Mouse (Mus musculus) MEL (cell line): Measurements from ENCODE around the gene Adam33. TPM values are rescaled to one million over a fixed set of nuclear protein-coding genes. Genes with fewer than 3 reads are reported as not detected.

Experiments
- DNase-seq: peaks from one replicate; pipeline ENCODE4 v3.0.0; 2011; ENCODE audit warnings: low read depth, low spot score
- H3K27ac ChIP-seq: 2 replicates; pipeline ENCODE4 v1.5.1; 2012; ENCODE audit warnings: low read depth, mild to moderate bottlenecking, control low read depth, low read length, moderate library complexity; ENCODE audit not compliant: control insufficient read depth
- H3K27me3 ChIP-seq, 2 experiments: fragments of 150-350 bp in 1 of 2; sonication (generic) in 1 of 2; 2 replicates each; pipeline ENCODE4 v1.6.1; 2012; ENCODE audit warnings: low read length in 2 of 2, mild to moderate bottlenecking in 2 of 2, improper control_type of control experiment in 1 of 2, moderate library complexity in 1 of 2; ENCODE audit not compliant: insufficient read depth in 2 of 2, control insufficient read depth in 1 of 2
- H3K36me3 ChIP-seq, 2 experiments: 2 replicates each; pipeline ENCODE4 v1.6.1; 2012 to 2014; ENCODE audit warnings: low read length in 2 of 2, improper control_type of control experiment in 1 of 2, inconsistent platforms in 1 of 2, mild to moderate bottlenecking in 1 of 2; ENCODE audit not compliant: insufficient read depth in 2 of 2, control insufficient read depth in 1 of 2
- H3K4me1 ChIP-seq, 2 experiments: fragments of 150-350 bp in 1 of 2; sonication (generic) in 1 of 2; 2 replicates each; pipeline ENCODE4 v1.6.1; 2012; ENCODE audit warnings: low read length in 2 of 2, improper control_type of control experiment in 1 of 2, mild to moderate bottlenecking in 1 of 2; ENCODE audit not compliant: insufficient read depth in 2 of 2, control insufficient read depth in 1 of 2
- H3K4me3 ChIP-seq, 2 experiments: fragments of 150-350 bp in 1 of 2; sonication (generic) in 1 of 2; 2 replicates each; pipeline ENCODE4 v1.5.1; 2012; ENCODE audit warnings: low read depth in 2 of 2, low read length in 2 of 2, mild to moderate bottlenecking in 2 of 2, moderate library complexity in 2 of 2, control low read depth in 1 of 2, improper control_type of control experiment in 1 of 2; ENCODE audit not compliant: control insufficient read depth in 1 of 2, insufficient read depth in 1 of 2
- H3K79me2 ChIP-seq: 2 replicates; pipeline ENCODE4 v1.6.1; 2012; ENCODE audit warnings: mild to moderate bottlenecking, low read length, moderate library complexity; ENCODE audit not compliant: control insufficient read depth, poor library complexity, insufficient read depth
- H3K9ac ChIP-seq: 2 replicates; pipeline ENCODE4 v1.6.1; 2012; ENCODE audit warnings: low read depth, mild to moderate bottlenecking, control low read depth, low read length, moderate library complexity; ENCODE audit not compliant: control insufficient read depth, poor library complexity, severe bottlenecking
- H3K9me3 ChIP-seq: fragments of 150-350 bp; sonication (generic); replicated peaks from 2 replicates; pipeline ENCODE4 v1.6.1; 2012; ENCODE audit warnings: mild to moderate bottlenecking, low read length, improper control_type of control experiment, moderate library complexity; ENCODE audit not compliant: insufficient read depth
- CHD1 ChIP-seq: IDR thresholded peaks from 2 replicates; pipeline ENCODE4 v1.6.1; 2012; ENCODE audit warnings: low read depth, mild to moderate bottlenecking, inconsistent platforms, low read length, improper control_type of control experiment
- CTCF ChIP-seq, 3 experiments: IDR thresholded peaks in 2 of 3; conservative IDR thresholded peaks in 1 of 3; 2 replicates each; pipeline ENCODE4 v1.5.1; 2011 to 2012; ENCODE audit warnings: low read length in 3 of 3, low read depth in 2 of 3, mild to moderate bottlenecking in 2 of 3, improper control_type of control experiment in 1 of 3, inconsistent platforms in 1 of 3, mixed read lengths in 1 of 3, moderate library complexity in 1 of 3; ENCODE audit not compliant: control insufficient read depth in 1 of 3, insufficient read depth in 1 of 3, poor library complexity in 1 of 3, severe bottlenecking in 1 of 3
- E2F4 ChIP-seq: IDR thresholded peaks from 2 replicates; pipeline ENCODE4 v1.6.1; 2011; ENCODE audit warnings: low read depth, low read length, improper control_type of control experiment, borderline replicate concordance
- EP300 ChIP-seq, 2 experiments: IDR thresholded peaks; 2 replicates each; pipeline ENCODE4 v1.6.1; 2011; ENCODE audit warnings: improper control_type of control experiment in 2 of 2, low read length in 2 of 2, low read depth in 1 of 2, mild to moderate bottlenecking in 1 of 2
- GABPA ChIP-seq: IDR thresholded peaks from 2 replicates; pipeline ENCODE4 v1.6.1; 2012; ENCODE audit warnings: low read depth, mild to moderate bottlenecking, inconsistent platforms, low read length, improper control_type of control experiment, moderate library complexity
- JUND ChIP-seq: IDR thresholded peaks from 2 replicates; pipeline ENCODE4 v1.6.1; 2011; ENCODE audit warnings: low read depth, mild to moderate bottlenecking, improper control_type of control experiment, low read length
- KAT2A ChIP-seq: conservative IDR thresholded peaks from 2 replicates; pipeline ENCODE4 v1.6.1; 2012; ENCODE audit warnings: low read depth, low read length, improper control_type of control experiment, inconsistent platforms
- MAX ChIP-seq: IDR thresholded peaks from 2 replicates; pipeline ENCODE4 v1.6.1; 2011; ENCODE audit warnings: low read length, improper control_type of control experiment
- MEF2A ChIP-seq: IDR thresholded peaks from 2 replicates; pipeline ENCODE4 v1.6.1; 2014; ENCODE audit warnings: low read depth, mild to moderate bottlenecking, inconsistent platforms, low read length, improper control_type of control experiment; ENCODE audit not compliant: poor library complexity, insufficient replicate concordance, severe bottlenecking; ENCODE audit errors: extremely low read depth
- MXI1 ChIP-seq: IDR thresholded peaks from 2 replicates; pipeline ENCODE4 v1.6.1; 2011; ENCODE audit warnings: mild to moderate bottlenecking, low read depth, low read length, improper control_type of control experiment
- MYB ChIP-seq: IDR thresholded peaks from 2 replicates; pipeline ENCODE4 v1.6.1; 2011; ENCODE audit warnings: mild to moderate bottlenecking, low read depth, low read length, improper control_type of control experiment
- MYC ChIP-seq: IDR thresholded peaks from 2 replicates; pipeline ENCODE4 v1.6.1; 2011; ENCODE audit warnings: low read depth, mild to moderate bottlenecking, low read length, improper control_type of control experiment, moderate library complexity
- NELFE ChIP-seq: IDR thresholded peaks from 2 replicates; pipeline ENCODE4 v1.6.1; 2011; ENCODE audit warnings: low read depth, low read length, improper control_type of control experiment
- RCOR1 ChIP-seq: IDR thresholded peaks from 2 replicates; pipeline ENCODE4 v1.6.1; 2012; ENCODE audit warnings: low read depth, mild to moderate bottlenecking, inconsistent platforms, low read length, improper control_type of control experiment
- SMC3 ChIP-seq: IDR thresholded peaks from 2 replicates; pipeline ENCODE4 v1.6.1; 2011; ENCODE audit warnings: low read depth, low read length, improper control_type of control experiment
- TAL1 ChIP-seq: IDR thresholded peaks from 2 replicates; pipeline ENCODE4 v1.6.1; 2012; ENCODE audit warnings: mild to moderate bottlenecking, inconsistent platforms, low read length, moderate library complexity, mixed read lengths
- TCF12 ChIP-seq: IDR thresholded peaks from 2 replicates; pipeline ENCODE4 v1.6.1; 2014; ENCODE audit warnings: low read depth, mild to moderate bottlenecking, inconsistent platforms, low read length, improper control_type of control experiment, moderate library complexity
- USF1 ChIP-seq: IDR thresholded peaks from 2 replicates; pipeline ENCODE4 v1.6.1; 2014; ENCODE audit warnings: low read depth, mild to moderate bottlenecking, inconsistent platforms, low read length, improper control_type of control experiment, moderate library complexity
- USF2 ChIP-seq, 2 experiments: IDR thresholded peaks; 2 replicates each; pipeline ENCODE4 v1.6.1; 2011 to 2012; ENCODE audit warnings: improper control_type of control experiment in 2 of 2, low read length in 2 of 2, borderline replicate concordance in 1 of 2, inconsistent platforms in 1 of 2, low read depth in 1 of 2, mild to moderate bottlenecking in 1 of 2; ENCODE audit not compliant: insufficient read depth in 1 of 2
- polyA plus RNA-seq, 2 experiments: library from polyadenylated mRNA; stranded (reverse) in 1 of 2; unstranded in 1 of 2; fragments of >175 nt in 1 of 2; fragments of >200 nt in 1 of 2; gene quantifications; 2 replicates each; pipeline versions ENCODE4 v1.2.1 to v1.2.4; 2012; ENCODE audit warnings: low replicate concordance in 2 of 2, low read depth in 1 of 2; ENCODE audit not compliant: insufficient read length in 2 of 2, insufficient read depth in 1 of 2, missing spikeins in 1 of 2
- total RNA-seq: library from RNA; depleted of rRNA; stranded (reverse); fragments of 300-350 nt; gene quantifications from 2 replicates; pipeline ENCODE4 v1.2.3, GENCODE M21; 2012

The Adam33 gene
- total and polyA plus RNA-seq, 3 experiments = 0.12 to 0.28 TPM; not detected in 1

GRCm38 (mm10) chr2:131036757-131037156 is 26.9 kb downstream of the Adam33 start:
- Histone ChIP-seq H3K27ac (no peak overlapping the region), H3K4me1 (no peaks in the 10 kb centered on the region)
- no peak for TF ChIP-seq MEF2A
- TF ChIP-seq MAX = no peak
- TF ChIP-seq CTCF (IDR thresholded peaks at IDR 0.05 in 2 of 3, conservative IDR thresholded peaks at IDR 0.05 in 1 of 3; ENCODE audit: control insufficient read depth in 1 of 3, insufficient read depth in 1 of 3, low read depth in 2 of 3, low read length in 3 of 3, poor library complexity in 1 of 3, severe bottlenecking in 1 of 3) = no peak
- no peak for TF ChIP-seq MXI1
- no peak for TF ChIP-seq EP300 (IDR thresholded peaks at IDR 0.05; ENCODE audit: low read depth in 1 of 2, low read length in 2 of 2)
- TF ChIP-seq GABPA = no peak
- TF ChIP-seq USF2 (IDR thresholded peaks at IDR 0.05; ENCODE audit: borderline replicate concordance in 1 of 2, insufficient read depth in 1 of 2, low read depth in 1 of 2, low read length in 2 of 2) = no peak
- no peak for TF ChIP-seq NELFE
- no peak for TF ChIP-seq TCF12
- TF ChIP-seq KAT2A = no peak
- TF ChIP-seq JUND = no peak
- no peak for TF ChIP-seq E2F4
- no peak for TF ChIP-seq SMC3
- TF ChIP-seq TAL1 = no peak
- no peak for TF ChIP-seq MYB
- TF ChIP-seq, all 39 proteins: peak for 0
- DNase-seq = no peak
- no peak overlapping the region for H3K9ac ChIP-seq
- no peaks in the 10 kb centered on the region for H3K79me2 ChIP-seq
- H3K27me3 ChIP-seq = no peaks in the 10 kb centered on the region
- H3K36me3 ChIP-seq = no peaks in the 10 kb centered on the region
- no peaks in the 10 kb centered on the region for H3K9me3 ChIP-seq
- no peak overlapping the region for H3K4me3 ChIP-seq

- DNase-seq = no peak
- Histone ChIP-seq H3K27me3 (no peaks in the 10 kb centered on the region), H3K79me2 (no peaks in the 10 kb centered on the region), H3K36me3 (no peaks in the 10 kb centered on the region), H3K4me1 (no peaks in the 10 kb centered on the region), H3K9ac (no peak overlapping the region), H3K9me3 (no peaks in the 10 kb centered on the region), H3K4me3 (no peak overlapping the region), H3K27ac (no peak overlapping the region)
- TF ChIP-seq RCOR1 (no peak), USF1 (no peak), MYC (no peak), CHD1 (no peak)
- TF ChIP-seq, all 39 proteins: peak for 0
These were observed 27.3 kb downstream of the Adam33 start for GRCm38 (mm10) chr2:131036343-131036742.
